Mouse (Mus musculus): Measurements from ENCODE around the gene Gpsm3.

DNA sequence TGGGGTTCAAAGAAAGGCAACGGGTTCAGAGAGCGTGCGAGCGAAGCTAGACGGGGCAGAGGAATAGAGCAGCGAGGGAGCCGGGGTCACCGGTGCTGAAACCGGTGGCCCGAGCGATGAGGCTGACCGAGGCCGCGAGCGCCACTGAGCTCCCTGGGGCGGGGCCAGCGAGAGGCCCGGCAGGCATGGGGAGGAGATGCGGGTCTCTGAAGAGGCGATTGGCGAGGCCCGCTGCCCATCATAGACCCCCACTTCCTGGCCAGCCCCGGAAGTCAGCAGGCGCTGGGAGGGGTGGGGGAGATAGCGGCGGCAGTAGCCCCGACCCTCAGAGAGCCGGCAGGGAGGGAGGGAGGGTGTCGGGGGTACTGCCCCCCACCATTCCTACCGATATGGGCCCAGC lies 16.0 kb downstream of the Gpsm3 start:
- no peak for TF ChIP-seq CTCF (IDR thresholded peaks at IDR 0.05; ENCODE audit: low read depth, low read length)
- TF ChIP-seq EP300 (IDR thresholded peaks at IDR 0.05; ENCODE audit: insufficient read depth, low read depth, low read length): no peak

Data from ES-Bruce4 (cell line).